Mouse (Mus musculus) adrenal gland, adult 2 months (tissue): ENCODE results near the gene Trim44. TPM values are rescaled to one million over a fixed set of nuclear protein-coding genes. Genes with fewer than 3 reads are reported as not detected.
A peak's percentile ranks its signal among the peaks of the same experiment; 100 is the strongest.

ENCODE experiments used
- DNase-seq: peaks from one replicate; pipeline ENCODE4 v3.0.0; 2021
- polyA plus RNA-seq: library from polyadenylated mRNA; depleted of rRNA; stranded (reverse); fragments of >200 nt; gene quantifications from 2 replicates; pipeline ENCODE4 v1.2.3, GENCODE M21; 2012
- total RNA-seq, 2 experiments: library from RNA; stranded (reverse); gene quantifications; 2 replicates each; pipeline ENCODE4 v1.2.3; 2021

The Trim44 gene
- total and polyA plus RNA-seq, 3 experiments, result 20.6 to 61.0 (median 59.9) TPM

- no peak for DNase-seq
Observed at GRCm38 (mm10) chr2:102406324-102407304, 1.0 kb downstream of the Trim44 start.

GRCm38 (mm10) chr2:102403982-102404381 lies 3.6 kb downstream of the Trim44 start:
- no peak for DNase-seq

DNA sequence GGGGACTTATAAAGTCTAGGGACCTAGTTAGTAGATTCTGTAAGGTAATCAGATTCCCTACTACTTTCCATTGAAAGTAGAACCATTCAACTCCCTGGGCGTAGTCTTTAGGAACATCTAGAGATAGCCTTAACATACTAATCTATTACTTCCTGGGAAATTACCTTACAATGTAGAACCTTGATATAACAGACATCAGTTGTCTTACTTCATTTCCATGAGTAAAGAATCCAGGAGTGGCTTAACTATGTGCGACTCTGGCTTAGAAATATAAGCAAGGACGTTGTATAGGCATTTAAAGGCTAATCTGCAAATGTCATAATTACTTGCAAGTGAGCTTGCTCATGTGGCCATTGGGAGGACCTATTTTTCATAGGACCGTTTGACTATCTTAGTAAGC lies 4.3 kb downstream of the Trim44 start:
- no peak for DNase-seq

GRCm38 (mm10) chr2:102401352-102401692 lies 6.3 kb downstream of the Trim44 start:
- no peak for DNase-seq

DNA sequence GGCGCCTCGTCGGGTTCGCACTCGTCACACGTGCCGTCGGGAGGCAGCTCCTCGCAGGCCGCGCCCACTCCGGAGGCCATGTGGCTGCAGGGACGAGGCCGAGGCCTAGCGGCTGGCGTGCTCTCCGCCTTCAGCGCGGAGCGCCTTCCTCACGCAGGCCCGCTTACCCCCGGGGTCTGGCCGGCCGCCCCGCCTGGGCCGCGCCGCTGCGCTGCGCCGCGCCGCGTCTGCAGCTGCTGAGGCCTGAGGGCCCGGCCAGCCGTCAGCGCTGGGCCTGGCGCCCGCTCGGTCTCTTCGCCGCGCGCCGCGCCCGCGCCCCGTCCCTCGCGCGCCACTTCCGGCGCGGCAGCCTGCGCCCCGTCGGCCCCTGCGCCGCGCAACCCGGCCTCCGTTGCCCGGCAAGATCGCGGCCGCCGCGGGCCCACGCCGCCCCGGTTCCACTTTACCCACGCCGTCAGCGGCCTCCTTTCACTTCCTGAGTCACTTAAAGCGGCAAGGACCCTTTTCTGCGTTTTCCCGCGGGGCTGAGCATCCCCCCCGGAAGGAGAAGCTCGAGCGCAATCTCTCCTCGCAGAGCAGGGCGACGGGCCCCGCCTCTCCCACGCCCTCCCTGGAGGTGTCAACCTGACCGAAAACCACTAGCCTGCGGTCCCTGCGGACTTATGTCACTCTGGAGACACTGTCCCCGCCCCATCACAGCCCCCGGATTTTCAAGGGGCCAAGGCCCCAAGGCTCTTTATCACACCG lies 6.8 kb downstream of the Trim44 start:
- DNase-seq, result peak; percentile 95

DNA sequence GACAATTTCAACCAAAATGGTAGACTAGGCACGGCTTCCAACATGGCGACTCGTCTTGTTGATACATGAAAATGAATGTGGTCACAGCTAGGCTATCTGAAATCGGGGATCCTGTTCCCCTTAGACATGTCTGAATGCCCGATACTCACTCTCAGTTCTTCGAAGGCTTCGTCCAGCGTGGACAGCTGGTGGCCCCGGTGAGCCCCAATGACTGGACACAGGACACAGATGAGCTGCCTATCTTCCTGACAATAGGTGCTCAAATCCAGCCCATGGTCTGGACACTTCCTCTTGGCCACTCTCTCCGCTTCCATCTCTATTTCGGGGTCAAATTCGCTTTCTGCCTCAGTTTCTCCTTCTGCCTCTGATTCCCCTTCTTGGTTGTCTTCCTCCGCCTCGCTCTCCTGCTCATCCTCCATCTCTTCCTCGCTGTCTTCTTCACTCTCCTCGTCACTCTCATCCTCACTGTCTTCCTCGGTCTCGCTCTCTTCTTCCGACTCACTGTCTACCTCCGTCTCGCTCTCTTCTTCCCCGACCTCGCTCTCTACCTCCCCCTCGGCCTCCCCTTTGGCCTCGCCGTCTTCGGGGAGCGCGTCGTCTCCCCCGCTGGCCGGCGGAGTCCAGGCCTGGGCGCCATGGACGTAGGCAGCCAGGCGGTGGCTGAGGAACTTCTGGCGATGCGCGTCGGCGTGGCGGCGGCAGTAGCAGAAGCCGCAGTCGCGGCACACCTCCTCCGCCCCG lies 7.6 kb downstream of the Trim44 start:
- DNase-seq, result no peak

DNA sequence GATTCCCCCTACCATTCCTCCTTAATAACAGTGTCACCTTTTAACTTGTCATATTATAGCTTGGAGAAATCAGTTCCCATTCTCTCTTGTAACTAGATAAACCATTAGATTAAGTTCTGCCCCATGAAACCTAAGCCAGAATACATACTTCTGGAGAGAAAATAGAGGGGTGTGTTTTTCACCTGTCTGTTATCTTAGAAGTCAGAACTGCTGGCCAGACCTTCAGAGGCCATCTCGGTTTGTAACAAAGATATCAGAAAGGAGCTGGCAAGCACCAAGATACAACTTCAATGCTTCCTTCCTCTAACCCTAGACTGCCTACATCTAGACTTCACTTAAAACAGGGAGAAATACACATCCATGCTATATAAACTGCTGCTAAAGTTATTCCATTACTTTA lies 11.1 kb downstream of the Trim44 start:
- no peak for DNase-seq

GRCm38 (mm10) chr2:102393457-102393856 lies 14.2 kb downstream of the Trim44 start:
- DNase-seq, result no peak

GRCm38 (mm10) chr2:102385328-102385902 lies 22.2 kb downstream of the Trim44 start:
- DNase-seq, result no peak

- no peak for DNase-seq
Observed at GRCm38 (mm10) chr2:102384496-102384895, 23.1 kb downstream of the Trim44 start.

- no peak for DNase-seq
Observed at GRCm38 (mm10) chr2:102384057-102384456, 23.6 kb downstream of the Trim44 start.

GRCm38 (mm10) chr2:102383069-102383834 lies 24.4 kb downstream of the Trim44 start:
- no peak for DNase-seq

GRCm38 (mm10) chr2:102382519-102382918 lies 25.1 kb downstream of the Trim44 start:
- DNase-seq, result no peak

DNA sequence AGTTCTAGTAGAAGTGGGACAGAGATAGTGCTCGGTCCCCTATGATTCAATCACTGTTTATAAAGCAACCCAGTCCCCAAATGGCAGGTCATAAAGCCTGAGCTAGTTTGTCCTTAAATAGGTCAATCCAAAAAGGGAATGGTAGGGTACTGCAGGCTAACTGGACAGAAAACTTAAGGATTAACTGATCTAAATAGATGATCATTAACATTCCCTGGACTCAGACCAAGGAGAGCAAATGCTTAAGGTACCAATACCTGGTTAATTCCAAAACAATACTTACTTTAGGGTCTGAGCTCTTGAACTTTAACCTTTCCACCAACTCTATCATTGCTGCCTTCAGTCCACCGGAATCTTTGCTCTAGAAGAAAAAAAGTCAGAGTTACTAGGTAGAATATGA lies 27.0 kb downstream of the Trim44 start:
- no peak for DNase-seq

- no peak for DNase-seq
Observed at GRCm38 (mm10) chr2:102378928-102379327, 28.7 kb downstream of the Trim44 start.

GRCm38 (mm10) chr2:102378381-102378780 lies 29.2 kb downstream of the Trim44 start:
- no peak for DNase-seq

- no peak for DNase-seq
Observed at GRCm38 (mm10) chr2:102377370-102377769, 30.3 kb downstream of the Trim44 start.

DNA sequence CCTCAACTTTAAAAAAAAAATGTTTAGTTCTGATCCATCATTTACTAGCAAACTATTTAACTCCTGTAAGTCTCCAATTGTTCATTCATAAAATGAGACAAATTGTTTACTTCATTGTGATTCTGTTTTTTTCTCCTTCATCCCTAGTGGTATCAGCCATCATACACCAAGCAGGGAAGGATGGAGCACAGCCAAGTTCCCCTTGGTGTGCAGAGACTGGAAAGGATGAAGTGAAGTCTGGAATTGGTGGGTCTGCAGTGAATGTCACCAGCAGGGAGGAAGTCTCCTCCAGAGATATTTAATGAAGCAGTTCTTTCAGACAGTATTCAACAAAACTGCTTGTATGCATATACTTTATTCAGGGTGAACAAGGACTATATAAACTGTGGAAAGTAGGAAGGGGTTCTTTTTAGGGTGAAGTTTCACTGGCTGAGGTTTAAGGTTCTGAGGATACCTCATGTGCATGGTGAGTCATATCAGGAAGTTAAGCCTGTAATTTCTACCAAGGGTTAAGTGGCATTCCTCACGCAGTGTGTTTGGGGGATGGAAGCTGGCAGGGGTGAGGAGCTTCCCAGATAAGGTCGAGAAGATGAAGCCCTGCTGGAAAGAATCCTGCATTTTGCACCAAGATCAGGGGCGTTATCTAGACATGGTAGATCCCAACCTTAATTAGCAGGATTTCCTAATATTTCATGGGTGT lies 34.1 kb downstream of the Trim44 start:
- DNase-seq, result no peak

DNA sequence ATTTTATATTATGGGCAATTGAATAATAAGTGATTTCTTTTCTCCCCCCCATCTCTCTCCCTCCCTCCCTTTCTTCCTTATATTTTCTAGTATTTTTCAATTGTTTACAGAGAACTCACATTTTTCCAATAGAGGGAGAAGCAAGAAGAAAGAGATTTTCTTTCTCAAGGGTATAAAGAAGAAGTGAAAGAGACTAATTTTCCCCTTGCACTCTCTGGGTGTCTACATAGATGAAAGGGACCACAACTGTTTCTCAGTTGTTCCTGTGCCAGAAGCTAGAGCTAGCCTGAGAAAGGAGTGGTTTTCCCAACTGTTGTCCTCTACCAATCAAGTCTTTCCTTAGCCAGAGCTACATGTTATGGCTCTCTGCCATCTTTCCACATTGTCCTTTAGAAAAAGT lies 34.9 kb downstream of the Trim44 start:
- no peak for DNase-seq

GRCm38 (mm10) chr2:102371332-102371731 lies 36.3 kb downstream of the Trim44 start:
- no peak for DNase-seq
